Comparison of ENCODE assay signal across 9 mouse cellular contexts in genomic region chr5:123133784-123134143, GRCm38 (mm10). TPM values are rescaled to one million over a fixed set of nuclear protein-coding genes. Genes with fewer than 3 reads are reported as not detected.
A peak's percentile ranks its signal among the peaks of the same experiment; 100 is the strongest.
DNase-seq lines count a peak whose midpoint lies in the region; ATAC-seq and TF ChIP-seq lines count a peak whose summit lies in the region.
"Had no signal": no experiment of that assay in that cellular context is flagged by ENCODE, and none has a peak within 500 bp of the region (broad histone marks: within the 10 kb centered on the region; RNA-seq: fewer than 3 reads in every experiment).

No protein-coding gene starts in this region.

- H3K4me2 ChIP-seq in liver, embryonic 13.5 days, result peak overlapping the region; percentile 100

- no peak for TF ChIP-seq CTCF in gastrocnemius, adult 2 months (IDR thresholded peaks at IDR 0.05)

- ATAC-seq in liver, embryonic 13.5 days (ENCODE audit: low read depth), result no peak

- peak; percentile 54 for DNase-seq in gastrocnemius, adult 2 months
- DNase-seq in gastrocnemius, postnatal 25 days, result no peak
- peak; percentile 64 for DNase-seq in 3T3-L1 (ENCODE audit: low read depth, low spot score)
- DNase-seq in forebrain, embryonic 10.5 days (ENCODE audit: extremely low spot score, low spot score), result no peak
- no peak for DNase-seq in liver, embryonic 13.5 days
- DNase-seq in spleen, adult 12 weeks (ENCODE audit: low spot score), result no peak
- DNase-seq in T-cell, adult 2 months (ENCODE audit: low spot score), result no peak
- DNase-seq in left cerebral cortex, adult 11 months (ENCODE audit: low spot score), result no peak

- intact Hi-C loops in gastrocnemius, adult 2 months (cut with DNase I), result loop anchor here (1.0 to 2.0 kb wide), 3 partner anchors 15 to 69 kb away; no protein-coding TSS in a partner anchor

- WGBS in forebrain, embryonic 10.5 days, result 37% methylated on average over 6 of the region's 7 CpGs
- WGBS in liver, embryonic 13.5 days (ENCODE audit: insufficient replicate concordance), result 56% methylated on average over 7 of the region's 7 CpGs

- no peak overlapping the region for H3K9ac ChIP-seq in liver, embryonic 13.5 days

- no peaks in the 10 kb centered on the region for H3K9me3 ChIP-seq in forebrain, embryonic 10.5 days
- no peaks in the 10 kb centered on the region for H3K9me3 ChIP-seq in liver, embryonic 13.5 days (replicated peaks)
- H3K9me3 ChIP-seq: G1E had no signal

- H3K36me3 ChIP-seq in forebrain, embryonic 10.5 days (replicated peaks), result peaks cover 58% of the 10 kb centered on the region
- H3K36me3 ChIP-seq in liver, embryonic 13.5 days, result peaks cover 31% of the 10 kb centered on the region

- H3K27ac ChIP-seq in gastrocnemius, adult 2 months, result peak overlapping the region; percentile 98
- H3K27ac ChIP-seq in forebrain, embryonic 10.5 days, result peak overlapping the region; percentile 100; the same call in 1 of the 2 replicates
- H3K27ac ChIP-seq in liver, embryonic 13.5 days, result peak overlapping the region; percentile 100

- peaks cover 20% of the 10 kb centered on the region for H3K27me3 ChIP-seq in forebrain, embryonic 10.5 days (ENCODE audit: poor library complexity, severe bottlenecking)
- 0 out of 2 replicates have a peak, but pooled peaks cover 9% of the 10 kb centered on the region for H3K27me3 ChIP-seq in liver, embryonic 13.5 days

- peak overlapping the region; percentile 88 for H3K4me3 ChIP-seq in gastrocnemius, adult 2 months
- peak overlapping the region; percentile 98; the same call in 1 of the 2 replicates for H3K4me3 ChIP-seq in forebrain, embryonic 10.5 days
- no peak overlapping the region for H3K4me3 ChIP-seq in liver, embryonic 13.5 days (replicated peaks)

- peaks cover 81% of the 10 kb centered on the region for H3K4me1 ChIP-seq in forebrain, embryonic 10.5 days
- H3K4me1 ChIP-seq in liver, embryonic 13.5 days (replicated peaks), result peaks cover 93% of the 10 kb centered on the region

RNA-seq across cellular contexts. Expression of gene Rhof, which starts 1.3 kb away (rescaled TPM):
- total RNA-seq in gastrocnemius, adult 2 months (2021), result under 1 TPM; 0.28 to 0.36 TPM
- total RNA-seq in gastrocnemius, postnatal 25 days (2021), result under 1 TPM; 0.23 to 0.38 TPM
- polyA plus RNA-seq in forebrain, embryonic 10.5 days (2016; fragmentation: Nextera tagmentation; extraction: Ambion mirVana), result 1.2 and 1.5 TPM in 2 replicates
- 2.5 and 3.4 TPM in 2 replicates for polyA plus RNA-seq in liver, embryonic 13.5 days (2015; fragmentation: Nextera tagmentation; extraction: Ambion mirVana)

RNA-seq across cellular contexts. Expression of gene Setd1b, which starts 8.2 kb away (rescaled TPM):
- 10 to 100 TPM in 1 of 2 experiments, 1 to 10 TPM in 1; 9.8 to 11.3 TPM for total RNA-seq in gastrocnemius, adult 2 months (2021)
- total RNA-seq in gastrocnemius, postnatal 25 days (2021), result 1 to 10 TPM; 8.1 to 9.6 TPM
- polyA plus RNA-seq in forebrain, embryonic 10.5 days (2016; fragmentation: Nextera tagmentation; extraction: Ambion mirVana), result 7.6 and 8.1 TPM in 2 replicates
- 3.4 and 3.8 TPM in 2 replicates for polyA plus RNA-seq in liver, embryonic 13.5 days (2015; fragmentation: Nextera tagmentation; extraction: Ambion mirVana)

RNA-seq across cellular contexts. Expression of gene Psmd9, which starts 35.4 kb away (rescaled TPM):
- 10 to 100 TPM; 13.3 to 16.9 TPM for total RNA-seq in gastrocnemius, adult 2 months (2021)
- 10 to 100 TPM; 14.2 to 15.2 TPM for total RNA-seq in gastrocnemius, postnatal 25 days (2021)
- polyA plus RNA-seq in forebrain, embryonic 10.5 days (2016; fragmentation: Nextera tagmentation; extraction: Ambion mirVana), result 80.5 and 84.6 TPM in 2 replicates
- polyA plus RNA-seq in liver, embryonic 13.5 days (2015; fragmentation: Nextera tagmentation; extraction: Ambion mirVana), result 76.0 and 76.3 TPM in 2 replicates

RNA-seq across cellular contexts. Expression of gene Hpd, which starts 48.8 kb away (rescaled TPM):
- total RNA-seq in gastrocnemius, adult 2 months (2021), result not detected
- not detected for total RNA-seq in gastrocnemius, postnatal 25 days (2021)
- polyA plus RNA-seq in forebrain, embryonic 10.5 days (2016; fragmentation: Nextera tagmentation; extraction: Ambion mirVana), result 0.31 TPM in 1 of 2 replicates, not detected in the other
- polyA plus RNA-seq in liver, embryonic 13.5 days (2015; fragmentation: Nextera tagmentation; extraction: Ambion mirVana), result 12.4 and 15.2 TPM in 2 replicates
- total RNA-seq: G1E had no signal
- polyA plus RNA-seq: G1E had no signal

Comparison
In these comparisons a context has a peak if more than half of its experiments do, and no peak if none do; other contexts are left out.
1. DNase-seq: peak in gastrocnemius, adult 2 months (single experiment) and 3T3-L1 (single experiment); none in gastrocnemius, postnatal 25 days (single experiment), forebrain, embryonic 10.5 days (single experiment), liver, embryonic 13.5 days (single experiment), spleen, adult 12 weeks (single experiment), T-cell, adult 2 months (single experiment) and left cerebral cortex, adult 11 months (single experiment).
2. Peak in every context shown above with its lines, with median percentiles within 50 percentile points of each other: H3K27ac ChIP-seq.